Mouse (Mus musculus) A20 (cell line): Measurements from ENCODE around the gene Fam184b.

Experiments
- DNase-seq: peaks from one replicate; pipeline ENCODE4 v3.0.0-alpha.2; 2011; ENCODE audit warnings: low read depth, low spot score

The Fam184b gene

DNA sequence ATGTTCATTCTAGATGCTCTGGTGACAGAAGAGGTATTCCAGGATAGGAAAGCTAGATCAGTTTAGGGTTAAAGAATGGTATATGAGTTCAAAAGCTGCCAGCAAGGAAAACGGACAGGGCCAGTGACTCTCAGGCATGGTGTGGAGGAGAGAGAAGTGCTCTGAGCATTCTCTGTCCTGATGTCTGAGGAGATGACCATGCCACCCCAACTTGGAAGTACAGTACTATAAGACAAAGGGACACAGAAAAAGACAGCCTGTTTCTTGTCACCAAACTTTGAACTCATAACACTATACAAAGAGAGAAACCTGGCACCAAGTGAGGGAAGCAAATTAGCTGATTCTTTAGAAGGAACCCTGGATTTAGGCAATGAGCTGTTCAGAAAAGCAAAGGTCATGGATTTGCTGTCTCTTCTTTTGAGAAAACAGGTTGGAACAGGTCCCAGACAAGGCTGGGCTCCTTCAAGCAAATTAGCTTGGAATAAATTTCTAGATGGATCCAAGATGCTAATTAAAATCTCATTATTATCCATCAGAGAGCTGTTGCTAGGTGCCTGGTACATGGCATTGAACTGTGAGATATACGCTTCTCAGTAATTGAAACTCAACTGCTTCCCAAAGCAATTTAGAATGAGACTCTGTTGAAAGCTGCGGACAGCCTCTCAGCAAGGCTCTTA lies 43.9 kb downstream of the Fam184b start:
- no peak for DNase-seq

DNA sequence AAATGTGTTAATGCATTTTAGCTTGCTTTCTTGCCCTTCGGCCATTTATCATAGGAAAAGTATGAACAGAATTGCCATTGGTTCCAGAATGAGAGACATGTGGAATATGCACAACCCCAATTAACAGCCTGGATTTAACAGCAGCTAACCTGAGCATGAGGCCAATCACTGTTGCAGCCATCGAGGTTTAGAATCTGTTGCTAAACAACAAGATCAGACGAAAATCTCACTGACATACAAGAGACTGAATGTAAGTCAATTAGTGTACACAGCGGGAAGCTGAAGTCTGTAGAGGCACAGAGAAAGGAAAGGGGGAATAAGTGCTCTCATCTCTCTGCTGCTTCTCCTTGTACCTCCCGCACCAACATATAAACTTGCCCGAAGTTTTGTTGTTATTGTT lies 46.1 kb downstream of the Fam184b start:
- DNase-seq, result no peak

DNA sequence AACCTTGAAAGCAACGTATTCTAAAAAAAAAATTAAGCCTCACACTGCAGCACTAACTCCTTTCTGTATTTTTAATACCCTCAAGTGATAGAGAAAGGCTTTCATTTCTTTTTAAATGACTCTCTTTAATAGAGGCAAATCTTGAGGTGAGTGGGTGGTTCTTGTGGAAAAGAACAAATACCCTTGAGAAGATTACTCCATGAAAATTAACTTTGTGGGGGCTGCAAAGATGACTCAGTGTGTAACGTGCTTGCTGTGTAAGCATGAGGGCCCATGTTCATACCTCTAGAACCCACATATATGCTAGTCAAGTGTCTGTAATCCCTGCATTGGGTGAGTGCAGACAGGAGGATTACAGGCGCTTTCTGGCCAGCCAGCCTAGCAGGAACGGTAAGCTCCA lies 49.3 kb downstream of the Fam184b start:
- DNase-seq, result no peak

DNA sequence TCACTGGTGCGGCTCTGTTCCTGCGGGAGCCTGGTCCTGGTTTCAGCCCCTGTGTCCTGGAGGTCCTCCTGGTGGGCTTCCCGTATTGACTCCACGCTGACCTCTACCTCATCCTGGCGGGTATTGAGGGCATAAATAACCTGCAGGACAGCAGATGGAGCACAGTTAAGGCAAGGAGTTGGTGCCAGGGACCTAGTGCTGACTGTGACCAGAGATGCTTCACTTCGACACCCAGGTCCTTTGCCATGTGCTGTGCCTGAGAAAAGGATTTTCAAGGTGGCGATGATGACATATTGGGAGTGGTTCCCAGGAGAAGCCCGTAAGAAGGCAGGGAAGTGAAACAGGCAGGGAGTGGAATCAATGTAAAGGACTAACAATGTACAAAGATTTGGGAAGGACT lies 54.8 kb downstream of the Fam184b start:
- no peak for DNase-seq

DNA sequence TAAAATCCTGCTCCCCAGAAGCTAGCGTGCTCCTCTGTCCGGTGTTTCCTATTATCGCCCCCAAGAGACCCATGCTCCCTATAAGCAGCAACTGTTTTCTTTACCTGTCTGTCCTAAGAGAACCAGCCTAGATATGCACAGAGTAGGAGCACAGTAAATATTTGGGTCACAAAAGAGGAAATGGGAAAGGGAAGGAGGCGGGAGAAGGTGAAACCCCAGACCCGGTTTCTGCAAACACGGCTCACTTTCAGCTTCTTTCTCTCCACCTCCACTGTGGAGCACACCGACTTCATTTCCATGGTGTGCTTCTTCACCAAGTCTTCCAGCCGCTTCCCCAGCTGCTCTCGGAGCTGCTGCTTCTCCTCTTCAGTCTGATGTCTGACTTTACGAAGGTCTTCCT lies 59.1 kb downstream of the Fam184b start:
- peak; percentile 20 for DNase-seq

DNA sequence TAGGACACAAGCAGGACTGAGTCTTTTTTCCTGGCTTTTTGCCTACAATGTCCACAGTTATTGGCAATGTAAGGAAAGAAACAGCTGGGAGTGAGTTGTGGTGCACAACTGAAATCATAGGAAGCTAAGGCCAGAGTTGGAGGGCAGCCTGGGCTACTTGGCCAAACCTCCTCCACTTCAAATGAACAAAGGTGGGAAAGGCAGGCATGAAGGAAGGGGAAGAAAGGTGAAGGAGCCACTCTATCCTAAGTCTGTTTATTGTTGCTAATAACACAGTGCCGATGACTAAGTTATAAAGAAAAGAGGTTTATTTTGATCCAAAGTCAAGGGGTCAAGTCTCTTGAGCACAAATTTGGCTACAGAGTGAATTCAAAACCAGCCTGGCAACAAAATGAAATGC lies 62.0 kb downstream of the Fam184b start:
- no peak for DNase-seq

DNA sequence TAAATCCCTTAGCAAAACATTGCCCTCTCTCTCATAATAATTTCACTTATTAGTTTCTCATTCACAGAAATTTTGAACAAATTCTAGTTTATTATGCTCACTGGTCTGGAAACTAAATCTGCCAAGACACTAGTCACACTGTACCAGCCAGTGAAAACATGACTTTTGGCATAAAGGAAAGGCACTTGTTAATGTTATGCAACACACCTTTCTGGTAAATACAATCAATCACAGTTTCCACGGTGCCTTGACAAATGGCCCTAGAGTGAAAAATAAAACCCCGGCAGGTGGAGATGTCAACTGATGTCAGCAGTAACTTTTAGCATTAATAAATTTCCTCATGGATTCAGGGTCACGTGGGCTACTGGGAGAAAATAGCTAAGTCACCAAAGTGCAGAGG lies 62.7 kb downstream of the Fam184b start:
- DNase-seq, result no peak

DNA sequence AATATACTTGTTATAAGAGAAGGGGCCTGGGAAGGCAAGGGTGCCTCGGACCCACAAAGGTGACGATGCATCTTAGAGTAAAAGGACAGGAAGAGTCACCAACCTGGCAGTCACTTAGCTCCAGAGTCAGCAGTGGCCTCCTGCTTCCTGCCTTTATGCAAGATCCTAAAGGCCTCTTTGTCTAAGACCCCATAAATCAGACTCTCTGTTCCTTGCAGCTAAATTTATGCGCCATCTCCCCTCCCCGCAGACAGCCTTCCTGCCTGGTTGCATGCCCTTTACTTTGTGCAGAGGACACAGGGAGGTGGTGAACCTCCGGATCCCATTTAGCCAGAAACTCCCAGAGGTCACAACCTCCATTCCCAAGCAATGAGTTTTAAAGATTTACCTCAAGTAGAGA lies 66.6 kb downstream of the Fam184b start:
- DNase-seq, result no peak

DNA sequence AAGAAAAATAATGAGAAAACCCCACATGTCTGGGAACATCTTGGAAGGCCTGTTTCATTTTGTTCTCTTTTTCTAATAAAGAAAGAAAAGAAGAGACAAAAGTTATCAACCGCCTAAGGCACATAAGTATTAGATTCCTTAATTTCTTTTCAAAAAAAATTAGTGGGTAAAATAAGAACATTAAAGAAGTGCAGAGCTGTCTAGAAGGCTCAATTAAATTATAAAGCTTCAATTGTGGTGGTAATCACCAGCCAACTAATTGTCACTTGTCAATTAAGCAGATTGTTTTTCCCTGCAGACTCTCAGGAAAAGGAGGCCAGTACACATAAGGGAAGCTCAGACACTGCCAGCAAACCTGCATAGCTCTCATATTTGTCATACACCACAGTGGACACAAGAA lies 73.6 kb downstream of the Fam184b start:
- DNase-seq, result no peak

DNA sequence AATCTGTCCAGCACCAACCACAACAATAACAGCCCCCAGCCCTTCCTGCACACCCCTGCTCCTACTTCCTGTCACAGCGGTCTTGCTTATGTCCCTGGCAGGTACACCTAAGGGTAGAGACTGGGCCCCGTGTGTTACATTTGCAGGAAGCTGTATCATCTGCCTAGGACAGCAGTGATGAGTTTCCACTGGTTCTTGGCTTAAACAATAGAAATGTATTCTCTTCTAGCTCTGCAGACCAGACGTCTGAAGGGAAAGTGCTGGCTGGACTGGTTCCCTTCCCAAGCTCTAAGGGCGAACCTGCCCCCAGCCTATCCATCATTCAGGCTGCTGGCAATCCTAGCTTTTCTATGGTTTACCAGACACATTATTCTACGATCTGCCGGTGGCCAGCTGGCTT lies 75.4 kb downstream of the Fam184b start:
- no peak for DNase-seq

DNA sequence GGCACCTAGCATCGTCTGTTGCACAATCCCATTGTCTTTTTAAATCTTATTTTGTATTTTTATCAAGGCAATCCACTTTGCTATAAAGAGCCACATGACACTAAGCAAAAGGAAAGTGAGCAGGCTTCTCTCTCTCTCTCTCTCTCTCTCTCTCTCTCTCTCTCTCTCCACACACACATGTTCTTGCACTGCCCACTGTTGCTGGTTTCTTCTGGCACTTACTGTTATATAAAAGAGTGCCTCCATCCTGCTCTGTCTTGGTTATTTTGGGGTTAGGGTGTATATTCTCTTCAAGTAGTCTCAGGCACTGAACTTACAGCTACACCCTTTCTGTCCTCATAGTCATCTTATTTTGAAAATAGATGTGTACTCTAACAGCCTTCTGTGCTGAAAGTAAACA lies 89.8 kb downstream of the Fam184b start:
- no peak for DNase-seq

DNA sequence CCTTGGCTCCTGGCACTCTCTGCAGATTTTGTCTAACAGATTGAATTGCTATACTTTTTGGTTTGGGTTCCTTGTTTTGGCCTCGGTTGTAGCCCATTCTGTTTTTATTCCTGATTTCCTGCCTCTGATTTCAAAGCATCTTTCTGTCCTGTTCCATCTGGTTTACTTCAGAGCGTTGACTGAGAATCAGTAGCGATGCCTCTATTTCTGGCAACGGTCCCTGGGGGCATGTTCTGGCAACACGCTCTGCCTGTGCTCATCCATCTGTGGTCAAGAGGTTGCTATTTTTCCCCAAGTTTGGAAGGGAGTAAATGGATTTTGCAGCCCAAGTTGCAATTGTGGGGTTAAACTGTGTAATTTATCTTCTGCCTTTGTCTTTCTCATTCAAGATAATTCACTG lies 96.0 kb downstream of the Fam184b start:
- no peak for DNase-seq

DNA sequence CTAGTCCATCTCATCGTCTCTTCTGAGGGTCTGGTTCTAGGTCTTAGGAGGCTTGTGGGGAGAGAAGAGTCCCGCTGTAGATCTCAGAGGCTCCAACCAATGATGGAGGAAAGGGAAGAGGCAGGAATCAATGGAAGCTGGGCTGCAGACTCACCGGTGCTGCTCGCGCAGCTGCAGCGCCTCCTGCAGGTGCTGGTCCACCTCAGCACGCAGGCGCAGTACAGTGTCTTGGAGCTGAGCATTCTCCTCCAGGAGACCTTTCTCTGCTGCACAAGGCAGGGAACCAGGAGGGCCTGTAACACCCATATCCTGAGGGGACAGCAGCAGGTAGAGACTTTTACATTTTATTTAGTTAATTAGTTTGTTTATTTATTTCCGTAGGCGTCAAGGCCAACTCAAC lies 99.9 kb downstream of the Fam184b start:
- DNase-seq, result no peak

DNA sequence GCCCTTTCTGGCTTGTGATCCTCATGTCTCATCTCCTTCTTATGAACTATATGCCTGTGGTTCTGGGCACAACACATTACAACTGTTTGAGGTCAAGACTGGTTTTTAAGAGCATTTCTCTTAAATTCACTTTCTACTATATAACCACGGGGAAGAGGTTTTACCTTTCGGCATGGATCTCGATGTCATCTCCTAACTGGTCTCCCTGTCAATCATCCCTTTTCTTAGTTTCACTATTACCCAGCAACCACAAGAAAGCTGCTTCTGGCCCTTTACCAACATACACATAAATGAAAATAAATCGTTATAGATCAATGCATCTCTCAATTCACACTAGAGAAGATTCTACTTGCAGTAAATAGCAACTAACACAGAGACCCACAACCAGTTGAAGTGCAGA lies 104.2 kb downstream of the Fam184b start:
- peak; percentile 48 for DNase-seq

DNA sequence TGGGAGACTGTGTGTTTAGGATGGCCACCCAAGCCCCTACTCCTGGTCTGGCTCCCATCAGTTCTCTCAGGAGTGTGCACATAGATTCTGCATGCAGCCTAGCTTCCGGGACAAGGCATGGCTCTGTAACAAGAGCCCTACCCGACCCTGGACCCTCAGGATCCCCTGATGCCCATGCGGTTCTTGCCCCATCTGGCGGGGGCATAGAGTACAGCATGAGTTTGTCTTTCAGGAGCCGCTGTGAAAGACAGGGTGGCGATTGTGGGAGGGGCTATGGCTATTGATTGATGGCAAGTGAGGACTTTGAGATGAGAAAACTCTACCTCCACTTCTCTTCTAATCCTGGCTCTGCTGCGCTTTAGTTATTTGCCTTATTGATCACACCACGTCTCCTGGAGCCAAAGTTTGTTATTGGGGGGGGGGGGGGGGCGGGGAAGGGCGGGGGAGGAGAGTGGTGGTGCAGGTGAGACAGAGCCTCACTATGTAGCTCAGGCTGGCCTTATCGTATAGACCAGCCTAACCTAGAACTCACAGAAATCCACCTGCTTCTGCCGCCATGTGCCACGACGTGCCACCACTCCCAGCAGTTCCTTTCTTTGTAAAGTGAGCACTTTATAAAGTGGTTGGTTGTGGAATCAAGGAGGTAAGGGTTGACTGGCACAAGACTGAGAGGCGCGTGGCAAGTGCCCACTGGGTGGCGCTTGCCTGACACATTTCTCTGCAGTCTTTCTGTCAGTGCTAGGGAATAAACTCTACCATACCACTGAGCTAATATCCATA lies 104.9 kb downstream of the Fam184b start:
- peak; percentile 84 for DNase-seq

DNA sequence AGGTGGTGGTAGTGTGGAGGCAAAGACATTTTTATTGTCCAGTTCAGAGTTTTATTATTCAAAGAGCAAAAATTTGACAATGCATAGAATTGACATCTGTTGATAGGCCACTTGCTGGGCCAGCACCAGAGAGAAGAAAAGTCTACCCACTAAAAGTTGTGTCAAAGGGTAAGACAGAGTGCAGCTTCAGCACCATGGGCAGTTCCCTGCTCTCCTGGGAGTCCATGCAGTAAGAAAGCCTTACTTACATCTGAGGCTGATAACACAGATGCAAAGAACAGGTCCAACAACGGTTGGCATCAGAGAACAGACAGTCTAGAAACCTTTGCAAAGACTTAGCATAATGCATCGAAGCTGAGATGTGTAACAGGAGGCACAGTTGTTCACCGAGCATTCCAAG lies 109.7 kb downstream of the Fam184b start:
- DNase-seq, result peak; percentile 35

DNA sequence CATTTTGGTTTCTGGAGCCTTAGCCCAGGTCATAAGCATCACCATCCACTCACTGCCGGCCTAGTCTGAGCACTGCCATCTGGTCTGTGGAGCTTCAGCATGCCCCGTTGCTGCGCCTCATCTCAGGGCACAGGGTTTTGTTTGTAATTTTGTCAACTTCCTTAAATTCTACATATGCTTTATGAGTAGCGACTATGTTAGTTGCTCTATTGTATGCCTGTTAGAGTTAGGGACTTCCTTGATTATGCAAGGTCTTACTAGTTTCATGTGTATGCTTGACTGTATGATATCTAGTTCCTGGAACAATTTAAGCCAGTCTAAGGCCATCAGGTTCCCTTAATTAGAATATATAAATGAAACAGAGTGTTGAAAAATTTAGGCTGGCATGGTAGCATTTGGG lies 113.1 kb downstream of the Fam184b start:
- no peak for DNase-seq

DNA sequence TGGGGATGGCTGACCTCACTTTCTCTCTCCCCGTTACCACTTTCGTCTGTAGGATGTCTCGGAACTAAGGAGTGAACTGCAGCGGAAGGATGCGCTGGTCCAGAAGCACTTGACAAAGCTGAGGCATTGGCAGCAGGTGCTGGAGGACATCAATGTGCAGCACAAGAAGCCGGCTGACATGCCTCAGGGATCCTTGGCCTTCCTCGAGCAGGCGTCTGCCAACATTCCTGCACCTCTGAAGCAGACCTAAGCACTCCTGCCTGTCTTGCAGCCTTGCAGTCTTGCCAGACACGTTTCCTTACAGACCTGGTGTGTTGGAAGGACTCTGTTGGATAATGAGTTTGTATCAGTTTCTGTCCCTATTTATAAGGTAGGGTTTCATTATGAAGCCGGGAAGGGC lies 114.3 kb downstream of the Fam184b start:
- no peak for DNase-seq

DNA sequence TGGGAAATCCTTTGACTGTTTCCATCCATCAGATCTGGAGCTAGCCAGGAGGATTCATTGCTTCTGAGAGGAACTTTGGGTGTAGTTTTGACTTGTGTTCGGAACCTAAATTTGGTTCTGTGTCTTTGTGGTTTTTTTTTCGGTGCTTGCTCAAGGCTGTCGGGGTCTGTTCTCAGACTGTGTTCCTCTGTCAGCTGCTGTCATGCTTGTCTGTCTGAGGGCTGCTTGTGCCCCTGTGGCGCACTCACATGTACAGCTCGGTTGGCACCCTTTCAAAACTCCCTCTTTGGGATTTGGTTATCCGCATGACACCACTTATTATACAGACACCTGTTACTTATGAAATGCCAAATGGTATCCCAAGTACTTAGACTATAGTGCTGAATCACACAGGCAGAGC lies 117.8 kb downstream of the Fam184b start:
- peak; percentile 11 for DNase-seq

DNA sequence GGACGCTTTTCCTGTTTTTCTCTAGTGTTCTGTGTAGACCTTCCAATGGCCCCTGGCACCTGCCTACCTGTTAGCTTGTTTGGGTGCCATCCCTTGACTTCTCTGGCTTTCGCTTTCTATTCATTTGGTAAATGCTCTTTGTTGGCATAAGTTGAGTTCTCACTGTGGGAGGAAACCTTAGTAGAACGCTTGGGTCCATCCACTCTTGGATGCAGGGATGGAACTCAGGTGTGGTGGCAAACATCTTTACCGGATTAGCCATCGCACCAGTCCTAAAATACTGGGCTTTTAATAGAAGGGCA lies 118.7 kb downstream of the Fam184b start:
- DNase-seq, result no peak

DNA sequence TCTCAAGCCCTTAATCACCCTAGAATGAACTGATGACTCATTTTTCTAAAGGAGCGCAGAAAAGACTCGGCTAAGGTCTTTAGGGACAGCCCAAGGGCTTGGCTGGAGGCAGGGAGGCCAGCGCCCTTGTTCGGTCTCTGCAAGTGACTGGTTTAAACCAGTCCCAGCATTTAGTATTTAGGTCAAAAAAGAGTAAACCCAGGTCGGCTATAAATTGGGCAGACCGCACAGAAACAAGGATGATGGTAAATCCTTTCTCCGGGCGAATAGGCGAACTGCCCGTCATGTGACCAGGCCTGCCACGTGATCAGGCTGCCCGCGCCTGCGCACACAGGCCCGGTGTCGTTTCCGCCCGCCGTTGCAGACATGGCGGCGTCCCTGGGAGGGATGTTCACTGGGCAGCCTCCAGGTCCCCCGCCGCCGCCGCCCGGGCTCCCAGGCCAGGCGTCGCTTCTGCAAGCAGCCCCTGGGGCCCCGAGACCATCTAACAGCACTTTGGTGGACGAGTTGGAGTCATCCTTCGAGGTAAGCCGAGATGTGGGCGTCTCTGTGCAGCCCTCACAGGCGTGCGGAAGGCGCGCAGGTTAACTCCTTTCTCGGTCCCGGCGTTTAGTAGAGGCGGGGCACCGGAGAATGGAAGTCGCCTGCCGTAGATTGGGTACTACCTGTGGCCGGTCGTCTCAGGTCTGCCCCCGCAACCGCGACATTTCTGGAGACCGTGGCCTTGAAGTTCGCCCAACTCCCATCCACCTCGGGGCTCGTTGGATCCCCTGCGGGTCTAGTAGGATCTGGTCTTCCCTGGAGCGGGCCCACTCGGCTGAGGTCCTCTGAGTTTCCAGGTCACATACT lies 119.2 kb downstream of the Fam184b start, which contains the start of gene Med28:
Gene Med28 (plus strand): TSS at position 270 of the 849 bp plus-strand sequence.
- DNase-seq, result peak; percentile 90

DNA sequence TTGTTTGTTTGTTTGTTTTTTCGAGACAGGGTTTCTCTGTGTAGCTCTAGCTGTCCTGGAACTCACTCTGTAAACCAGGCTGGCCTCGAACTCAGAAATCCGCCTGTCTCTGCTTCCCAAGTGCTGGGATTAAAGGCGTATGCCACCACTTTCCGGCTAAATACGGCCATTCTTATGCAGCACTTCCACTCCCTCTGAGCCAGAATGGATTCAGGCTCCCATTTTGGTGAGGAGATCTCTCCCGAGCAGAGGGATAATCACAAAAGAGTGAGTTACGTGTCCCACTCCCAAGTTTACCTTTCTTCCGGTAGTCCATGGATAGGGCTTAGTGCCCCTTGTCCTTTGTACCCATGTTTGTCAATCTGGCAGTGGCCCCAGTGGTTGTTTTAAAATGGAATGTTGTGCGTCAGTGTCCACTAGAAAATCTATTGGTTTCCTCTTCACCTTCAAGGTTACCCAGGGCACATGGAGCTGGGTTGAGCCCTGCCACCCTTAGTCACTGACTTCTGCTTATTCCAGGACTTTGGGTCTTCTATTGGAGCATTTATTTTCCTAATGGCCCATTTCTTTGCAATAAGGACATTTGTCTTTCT lies 124.2 kb downstream of the Fam184b start:
- no peak for DNase-seq
